Mouse (Mus musculus): ENCODE measurements around the gene Olfr1380.
"Not testable (repeated sequence)": the region's sequence is repeated elsewhere in the genome, so short reads cannot be mapped to it uniquely, and the experiment has no call there.

The Olfr1380 gene

GRCm38 (mm10) chr11:49556578-49556977, at the start of gene Olfr1380:
Olfr1380 (plus strand) TSS chr11:49556878.
- DNase-seq, result not testable (repeated sequence)

GRCm38 (mm10) chr11:49518086-49518485, 38.6 kb upstream of the Olfr1380 start:
- no peak for DNase-seq

- no peak for DNase-seq
These were observed 37.3 kb upstream of the Olfr1380 start, which contains the start of gene Olfr1383 for GRCm38 (mm10) chr11:49519348-49519747. Olfr1383 (plus strand) TSS chr11:49519648.

GRCm38 (mm10) chr11:49527947-49528346, 28.7 kb upstream of the Olfr1380 start, which contains the start of gene Olfr1382:
Olfr1382 (plus strand) TSS chr11:49528247.
- no peak for DNase-seq

GRCm38 (mm10) chr11:49532761-49533160, 23.9 kb upstream of the Olfr1380 start:
- no peak for DNase-seq

- DNase-seq, result not testable (repeated sequence)
These were observed 20.0 kb upstream of the Olfr1380 start for GRCm38 (mm10) chr11:49536631-49537030.

GRCm38 (mm10) chr11:49543149-49543548, 13.5 kb upstream of the Olfr1380 start, which contains the start of gene Olfr1381:
Olfr1381 (plus strand) TSS chr11:49543449.
- not testable (repeated sequence) for DNase-seq

GRCm38 (mm10) chr11:49554033-49554432, 2.6 kb upstream of the Olfr1380 start:
- not testable (repeated sequence) for DNase-seq

- not testable (repeated sequence) for DNase-seq
These were observed 18.4 kb downstream of the Olfr1380 start for GRCm38 (mm10) chr11:49575054-49575453.

GRCm38 (mm10) chr11:49580452-49580851, 23.8 kb downstream of the Olfr1380 start:
- DNase-seq, result not testable (repeated sequence)

- DNase-seq, result no peak
These were observed 33.5 kb downstream of the Olfr1380 start for GRCm38 (mm10) chr11:49590213-49590612.

- not testable (repeated sequence) for DNase-seq
These were observed 40.5 kb downstream of the Olfr1380 start for GRCm38 (mm10) chr11:49597149-49597548.

GRCm38 (mm10) chr11:49608306-49608705, 51.6 kb downstream of the Olfr1380 start:
- not testable (repeated sequence) for DNase-seq

GRCm38 (mm10) chr11:49608938-49609867, 52.5 kb downstream of the Olfr1380 start, which contains the start of gene Flt4:
Flt4 (plus strand) TSS chr11:49609263.
- not testable (repeated sequence) for DNase-seq

- not testable (repeated sequence) for DNase-seq
These were observed 53.5 kb downstream of the Olfr1380 start for GRCm38 (mm10) chr11:49609868-49610824.

- DNase-seq, result not testable (repeated sequence)
These were observed 54.7 kb downstream of the Olfr1380 start for GRCm38 (mm10) chr11:49611349-49611748.

- no peak for DNase-seq
These were observed 55.5 kb downstream of the Olfr1380 start for GRCm38 (mm10) chr11:49612154-49612553.

GRCm38 (mm10) chr11:49613349-49613748, 56.7 kb downstream of the Olfr1380 start:
- no peak for DNase-seq
